Mouse (Mus musculus) right cerebral cortex, postnatal 4 days (tissue): Measurements from ENCODE around the gene Bap1.
A peak's percentile ranks its signal among the peaks of the same experiment; 100 is the strongest.

Experiments
- DNase-seq: peaks from one replicate; pipeline ENCODE4 v3.0.0-alpha.2; 2022

Bap1 gene

DNA sequence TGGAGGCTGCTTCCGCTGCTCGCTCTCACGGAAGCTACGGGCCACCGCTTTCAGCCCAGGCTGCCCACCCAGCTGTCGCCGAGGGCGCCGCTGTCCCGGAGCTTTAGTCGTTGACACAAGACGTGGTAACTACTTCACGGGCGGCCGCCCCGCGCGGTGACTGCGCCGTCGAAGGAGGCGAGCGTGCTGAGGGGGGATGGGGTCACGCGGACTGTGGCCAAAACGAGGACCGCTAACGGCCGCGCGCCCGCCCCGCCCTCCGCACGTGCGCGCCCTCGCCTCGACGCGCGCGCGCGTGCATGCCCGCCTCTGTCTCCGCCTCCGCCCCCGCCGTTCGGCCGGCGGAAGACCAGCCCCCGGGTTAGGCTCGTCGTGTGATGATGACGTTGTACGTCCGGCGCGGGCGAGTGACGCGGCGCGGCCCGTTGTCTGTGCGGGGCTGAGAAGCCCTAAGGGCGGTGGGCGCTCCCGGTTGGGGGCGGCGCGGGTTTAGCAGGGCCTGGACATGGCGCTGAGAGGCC, at the start of gene Bap1, which contains the start of gene Phf7:
Gene Bap1, plus strand, starts transcription at position 367 of the 521 bp plus-strand sequence.
Gene Phf7, minus strand, starts transcription at position 234 of the 521 bp plus-strand sequence.
- peak; percentile 97 for DNase-seq

DNA sequence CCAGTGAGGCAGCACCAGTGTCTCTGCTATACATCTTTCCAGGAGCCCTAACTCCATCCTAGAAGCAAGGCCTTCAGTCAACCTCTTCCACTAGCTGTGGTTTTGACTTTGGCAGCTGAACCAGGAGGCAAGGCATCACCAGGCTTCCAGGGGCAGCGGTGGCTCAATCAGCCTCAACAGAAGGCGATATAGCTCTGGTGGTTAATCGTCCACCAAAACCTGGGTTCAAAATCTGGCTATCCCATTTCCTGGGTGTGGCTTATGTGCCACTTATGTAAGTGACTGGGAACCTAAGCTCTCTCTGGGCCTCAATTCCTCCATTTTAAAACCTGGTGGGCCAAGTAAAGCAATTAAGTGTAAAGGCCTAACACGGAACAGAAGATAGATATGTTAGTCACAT, 46.4 kb upstream of the Bap1 start:
- DNase-seq, result no peak

DNA sequence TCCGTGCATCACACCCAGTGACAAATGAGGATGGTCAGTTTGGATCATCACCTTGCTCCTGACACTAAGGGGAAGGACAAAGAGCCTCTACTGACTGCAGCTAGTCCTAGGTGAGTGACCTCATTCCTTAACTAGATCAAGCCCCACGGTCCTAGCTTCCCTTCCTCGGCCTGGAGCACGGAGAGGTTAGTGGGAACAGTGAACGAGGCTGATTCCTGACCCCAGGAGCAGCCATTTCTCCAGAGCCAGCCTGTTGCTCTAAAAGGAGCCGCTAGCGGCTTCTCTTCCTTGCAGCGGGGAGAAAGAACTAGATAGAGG, 46.0 kb upstream of the Bap1 start:
- no peak for DNase-seq

DNA sequence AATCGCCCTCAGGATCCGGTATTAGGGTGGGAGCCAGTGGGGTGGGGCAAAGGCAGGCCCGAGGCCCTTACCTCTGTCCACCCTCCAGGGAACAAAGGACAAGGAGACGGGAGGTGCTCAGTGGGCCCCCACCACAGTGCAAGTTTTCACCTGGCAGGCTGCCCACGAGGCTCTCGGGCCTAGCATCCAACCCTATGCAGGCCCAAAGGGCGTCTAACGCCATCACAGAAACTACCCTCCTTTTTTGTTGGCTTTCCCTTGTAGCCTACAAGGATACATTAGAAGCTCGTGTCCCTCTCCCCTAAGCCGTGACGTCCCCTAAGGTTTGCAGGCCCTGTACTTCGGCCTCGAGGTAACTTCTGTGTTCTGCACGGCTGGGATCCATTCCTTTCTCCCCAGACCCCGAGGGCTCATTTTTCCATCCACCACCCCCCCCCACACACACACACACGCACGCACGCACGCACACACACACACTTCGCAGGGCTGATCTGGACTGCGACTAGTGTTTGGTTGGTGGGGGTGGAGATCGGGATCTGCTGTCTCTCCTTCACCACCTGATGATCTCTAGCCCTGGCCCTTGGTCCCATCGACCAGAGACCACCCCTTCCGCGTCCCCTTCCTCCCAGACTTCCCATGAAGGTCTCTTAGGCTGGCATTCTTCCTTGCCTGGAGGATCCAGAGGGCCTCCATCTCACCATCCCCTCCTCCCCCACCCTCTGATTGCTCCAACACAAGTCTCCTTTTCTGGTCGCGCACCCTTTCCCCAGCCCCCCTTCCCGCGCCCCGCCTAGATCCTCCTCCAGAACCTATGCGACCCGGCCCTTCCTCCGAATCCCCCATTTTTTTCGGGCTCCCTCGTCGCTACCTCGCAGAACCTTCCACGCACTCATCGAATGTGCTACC, 45.4 kb upstream of the Bap1 start:
- peak; percentile 64 for DNase-seq

DNA sequence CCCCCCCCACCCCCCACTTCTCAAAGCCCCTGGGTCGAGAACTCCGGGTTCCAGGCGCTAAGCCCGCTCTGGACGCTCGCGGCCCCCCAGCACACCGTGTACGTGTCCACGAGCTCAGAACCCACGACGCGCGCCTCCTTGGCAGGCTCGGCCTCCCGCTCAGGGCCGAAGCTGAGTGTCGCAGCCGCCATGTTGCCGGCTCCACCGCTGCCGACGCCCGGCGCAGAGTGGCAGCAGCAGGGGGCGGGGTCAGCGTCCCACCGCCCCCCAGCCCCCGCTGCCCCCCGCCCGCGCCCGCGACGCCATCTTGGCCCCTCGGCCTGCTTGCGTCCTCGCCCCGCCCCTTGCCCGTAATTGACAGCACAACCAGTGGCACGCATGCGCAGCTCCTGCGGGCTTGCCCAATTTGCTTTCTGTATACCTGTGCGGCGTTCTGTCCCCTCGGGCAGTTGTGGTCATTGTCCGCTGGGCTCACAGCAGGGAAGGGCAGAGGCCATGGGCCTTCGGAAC, 44.7 kb upstream of the Bap1 start:
- DNase-seq, result peak; percentile 98

DNA sequence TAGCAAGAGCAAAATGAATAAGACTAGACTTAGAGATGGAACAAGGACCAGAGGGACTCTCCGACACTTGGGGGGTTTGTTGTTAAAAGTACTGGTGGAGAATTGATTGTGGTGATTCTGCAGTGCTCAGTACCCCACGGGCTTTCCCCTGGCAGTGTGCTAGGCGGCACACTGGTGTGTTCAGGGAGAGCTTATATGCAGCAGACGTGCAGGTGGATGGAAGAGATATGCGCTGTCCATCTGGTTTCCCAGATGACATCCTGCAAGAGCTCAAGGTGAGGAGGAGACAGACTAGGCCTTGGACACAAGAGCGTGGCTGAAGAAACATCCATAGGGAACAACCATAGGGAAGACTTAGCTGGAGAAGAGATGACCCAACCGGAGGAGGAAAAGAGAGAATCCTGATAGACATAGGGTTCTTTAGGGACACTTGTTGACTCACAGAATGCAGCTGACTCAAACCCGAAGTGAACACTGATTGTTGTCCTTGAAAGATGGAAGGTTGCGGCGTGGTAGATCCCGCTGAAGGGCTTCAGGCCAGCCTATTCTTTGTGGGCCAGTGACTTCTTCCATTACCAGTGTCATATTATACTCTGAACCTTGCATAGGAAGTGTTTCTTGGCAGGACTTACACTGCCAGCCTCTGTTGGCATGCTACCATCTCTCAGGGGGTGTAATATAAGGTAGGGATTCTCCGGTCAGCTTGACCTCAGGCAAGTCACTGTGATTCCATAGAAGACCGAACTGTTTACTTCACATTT, 44.0 kb upstream of the Bap1 start:
- no peak for DNase-seq

DNA sequence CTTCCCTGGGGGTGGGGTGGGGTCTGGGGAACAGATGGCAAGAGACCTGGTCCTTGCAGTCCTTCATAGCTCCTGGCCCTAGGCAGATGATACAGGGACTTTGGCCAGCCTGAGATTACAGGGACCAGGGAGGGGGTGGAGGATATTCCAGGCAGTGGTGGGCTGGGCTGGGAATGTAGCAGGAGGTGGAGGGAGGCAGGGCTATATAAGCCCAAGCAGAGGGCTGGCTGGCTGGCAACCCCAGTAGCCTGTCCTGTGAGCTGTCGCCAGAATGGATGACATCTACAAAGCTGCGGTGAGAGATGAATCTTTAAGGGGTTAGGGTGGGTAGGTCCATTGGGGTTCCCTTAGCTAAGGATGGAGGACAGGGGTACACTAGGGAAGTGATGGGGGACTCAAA, 43.2 kb upstream of the Bap1 start, which contains the start of gene Tnnc1:
Gene Tnnc1, plus strand, starts transcription at position 229 of the 400 bp plus-strand sequence.
- no peak for DNase-seq

DNA sequence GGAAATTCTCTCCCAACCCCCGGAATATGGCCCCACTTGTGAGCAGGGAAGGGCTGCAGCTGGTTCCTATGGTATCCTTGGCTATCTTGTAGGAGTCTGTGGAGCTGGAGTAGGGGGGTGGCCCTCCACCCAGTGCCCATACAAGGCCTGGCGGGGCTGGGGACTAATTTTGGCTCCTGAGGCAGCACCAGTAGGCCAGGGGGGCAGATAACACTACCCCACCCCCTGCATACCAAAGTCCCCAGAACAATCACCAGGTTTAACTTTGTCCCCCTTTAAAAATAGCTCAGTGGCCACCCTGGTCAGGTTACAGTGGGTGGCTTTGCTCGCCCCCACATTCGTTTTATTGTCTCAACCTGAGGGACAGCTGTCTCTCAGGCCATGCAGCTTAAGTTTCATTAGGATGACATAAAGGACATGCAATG, 42.1 kb upstream of the Bap1 start:
- DNase-seq, result no peak

DNA sequence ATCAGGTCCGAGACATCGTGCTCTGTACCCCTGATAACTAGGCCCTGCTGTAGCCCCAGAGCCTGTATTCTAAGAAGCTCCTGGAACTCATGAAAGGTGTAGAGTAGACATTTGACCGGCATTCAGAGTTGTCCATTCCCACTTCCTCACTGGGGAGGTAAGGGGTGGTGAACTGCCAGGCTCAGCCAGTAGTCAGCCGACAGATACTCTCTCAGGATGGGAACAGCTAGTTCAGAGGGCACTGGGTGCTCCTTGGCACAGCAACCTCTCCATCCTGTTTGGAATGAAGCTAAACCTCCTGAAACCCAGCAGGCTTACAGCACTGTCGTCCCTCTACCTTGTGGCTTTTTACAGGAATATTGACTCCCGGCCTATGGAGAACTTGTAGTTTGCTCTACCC, 39.4 kb upstream of the Bap1 start:
- DNase-seq, result no peak

DNA sequence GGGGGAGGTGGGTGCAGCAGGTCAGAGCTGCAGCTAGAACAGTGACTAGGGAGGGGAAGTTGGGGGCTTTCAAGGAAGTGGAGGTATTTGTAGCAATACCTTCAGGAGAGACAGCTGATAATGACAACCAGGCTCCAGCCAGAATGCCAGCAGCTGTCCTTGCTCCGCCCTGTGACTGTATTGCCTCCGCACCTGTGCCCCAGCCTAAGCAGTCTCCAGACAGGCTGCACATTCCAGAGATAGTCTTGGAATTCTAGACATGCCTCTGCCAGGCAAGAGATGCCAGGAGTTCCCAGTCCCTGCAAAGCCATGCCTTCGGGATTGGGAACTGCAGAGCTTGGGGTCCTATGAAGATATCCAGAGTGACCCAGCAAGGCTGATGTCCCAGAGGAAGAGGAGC, 38.8 kb upstream of the Bap1 start:
- DNase-seq, result no peak

DNA sequence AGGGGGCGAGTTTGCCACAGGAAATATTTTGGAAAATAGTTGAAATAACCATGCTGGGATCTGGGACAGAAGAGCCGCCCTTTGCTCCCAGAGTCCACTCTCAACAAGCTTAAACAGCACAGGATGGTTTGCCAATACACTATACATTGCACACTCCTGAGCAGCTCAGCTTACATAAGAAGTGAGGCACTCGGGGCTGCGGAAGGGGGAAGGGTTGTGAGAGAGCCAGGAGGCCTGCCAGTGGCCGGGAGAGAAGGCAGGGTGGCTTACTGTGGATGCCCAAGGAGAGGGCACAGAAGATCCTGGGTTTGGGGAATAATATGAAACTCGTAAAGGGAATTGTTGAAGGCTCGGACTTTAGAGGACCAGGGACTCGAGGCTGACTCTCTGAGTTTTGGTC, 37.4 kb upstream of the Bap1 start:
- DNase-seq, result no peak

DNA sequence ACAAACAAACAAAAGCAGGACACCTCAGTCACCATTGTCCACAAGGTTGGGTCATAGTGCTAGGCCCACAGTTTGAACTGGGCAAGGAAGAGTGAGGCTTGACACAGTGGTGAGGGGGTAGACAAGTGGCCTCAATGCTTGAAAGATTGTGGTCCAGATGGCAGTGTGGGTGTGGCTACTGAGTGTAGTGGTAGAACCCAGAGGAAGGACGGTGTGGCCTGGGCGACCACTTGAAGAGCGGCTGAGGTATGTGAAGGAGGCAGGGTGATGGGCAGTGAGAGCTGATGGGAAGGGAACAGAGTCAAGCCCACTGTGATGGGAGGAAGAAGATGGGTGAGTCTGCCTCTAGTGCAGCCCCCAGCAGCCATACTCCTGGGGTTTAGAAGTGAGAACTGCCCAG, 36.6 kb upstream of the Bap1 start:
- no peak for DNase-seq

DNA sequence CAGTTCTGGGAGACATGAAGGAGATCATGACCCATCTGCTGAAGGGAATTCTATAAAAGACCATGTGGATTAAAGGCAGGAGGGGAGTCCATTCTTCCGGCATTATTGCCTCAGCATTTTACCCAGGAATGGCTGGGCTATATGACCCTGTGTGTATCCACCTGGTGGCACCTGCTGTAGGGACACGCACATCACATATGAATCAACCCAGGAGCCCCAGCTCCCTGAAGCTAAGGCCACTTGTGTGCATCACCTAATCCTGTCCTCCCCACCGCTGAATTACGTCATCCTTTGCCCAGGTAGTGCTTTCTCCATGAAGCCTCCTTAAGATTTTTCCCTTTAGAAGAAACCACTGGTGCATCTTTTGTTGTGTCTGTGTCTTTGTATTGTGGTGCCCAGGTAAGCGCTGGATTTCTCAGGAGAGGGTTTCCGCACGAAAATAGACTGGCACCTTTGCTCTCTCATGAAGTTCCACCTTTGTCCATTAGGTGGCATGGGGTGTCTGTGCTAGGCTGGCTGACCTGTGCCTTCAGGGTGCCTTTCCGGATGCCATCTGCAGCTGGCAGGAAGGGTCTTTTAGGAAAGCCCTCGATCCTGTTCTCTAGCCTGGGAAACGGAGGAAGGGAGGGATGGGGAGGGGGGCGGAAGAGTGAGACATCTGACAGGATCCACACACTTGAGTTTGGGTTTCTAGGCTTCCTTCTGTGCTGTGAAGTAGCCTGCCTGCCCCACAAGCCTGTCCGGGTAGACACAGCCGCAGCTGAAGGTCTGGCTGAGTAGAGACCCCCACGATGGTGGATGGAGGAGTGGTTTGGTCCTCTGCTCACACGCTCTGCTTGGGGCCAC, 35.9 kb upstream of the Bap1 start:
- DNase-seq, result peak; percentile 45

DNA sequence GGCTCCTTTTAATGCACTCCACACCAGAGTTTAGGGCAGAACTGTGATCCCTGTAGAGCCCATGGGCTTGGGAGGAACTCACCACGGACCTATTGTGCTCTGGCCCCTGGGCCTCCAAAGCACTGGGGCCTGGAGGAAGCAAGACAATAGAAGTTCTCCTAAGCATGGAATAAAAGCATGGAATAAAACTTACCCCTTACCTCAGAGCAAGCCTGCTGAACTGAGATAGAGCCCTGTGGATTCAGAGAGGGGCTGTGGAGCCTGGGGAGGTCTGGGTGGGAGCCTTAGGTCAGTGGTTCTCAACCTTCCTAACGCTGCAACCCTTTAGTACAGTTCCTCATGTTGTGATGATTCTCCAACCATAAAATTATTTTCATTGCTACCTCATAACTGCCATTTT, 34.4 kb upstream of the Bap1 start, which contains the start of gene Nisch:
Gene Nisch, minus strand, starts transcription at position 101 of the 400 bp plus-strand sequence.
- no peak for DNase-seq

DNA sequence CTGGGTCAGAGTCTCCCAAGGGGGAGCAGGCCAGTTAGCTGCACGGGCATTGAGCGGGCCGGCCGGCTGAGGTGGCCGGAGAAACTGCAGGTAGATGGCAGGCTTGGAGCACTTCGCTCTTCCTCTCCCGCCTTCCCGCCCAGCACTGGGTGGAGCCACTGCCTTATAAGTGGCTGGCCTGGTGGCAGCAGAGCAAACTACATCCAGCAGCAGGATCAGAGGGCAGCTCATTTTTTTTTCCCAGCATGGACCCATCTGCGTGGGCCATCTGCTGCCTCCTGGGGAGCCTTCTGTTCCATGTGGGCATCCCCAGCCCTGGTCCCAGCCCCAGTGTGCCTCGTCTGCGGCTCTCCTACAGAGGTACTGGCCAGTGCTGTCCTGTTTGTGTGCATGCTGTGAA, 33.6 kb upstream of the Bap1 start, which contains the start of gene Sema3g:
Gene Sema3g, plus strand, starts transcription at position 195 of the 400 bp plus-strand sequence.
- no peak for DNase-seq

DNA sequence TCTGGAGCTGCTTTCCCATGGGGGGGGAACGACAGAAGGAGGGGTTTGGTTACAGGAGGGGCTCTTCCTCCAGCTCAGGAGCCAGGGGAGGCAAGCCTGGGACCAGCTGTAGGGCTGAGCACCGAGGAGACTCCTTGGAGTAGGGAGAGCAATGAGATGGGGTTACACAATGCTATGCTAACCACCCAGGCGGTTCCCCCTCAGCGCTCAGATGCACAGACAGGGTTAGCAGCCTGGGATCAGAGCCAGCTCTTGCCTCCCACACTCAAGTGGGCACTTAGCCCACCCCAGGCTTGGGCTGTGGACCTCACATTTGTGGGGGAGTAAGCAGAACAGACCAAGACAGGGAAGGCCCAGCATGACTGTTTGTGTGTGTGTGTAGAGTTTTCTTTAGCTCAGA, 24.3 kb upstream of the Bap1 start:
- peak; percentile 56 for DNase-seq

DNA sequence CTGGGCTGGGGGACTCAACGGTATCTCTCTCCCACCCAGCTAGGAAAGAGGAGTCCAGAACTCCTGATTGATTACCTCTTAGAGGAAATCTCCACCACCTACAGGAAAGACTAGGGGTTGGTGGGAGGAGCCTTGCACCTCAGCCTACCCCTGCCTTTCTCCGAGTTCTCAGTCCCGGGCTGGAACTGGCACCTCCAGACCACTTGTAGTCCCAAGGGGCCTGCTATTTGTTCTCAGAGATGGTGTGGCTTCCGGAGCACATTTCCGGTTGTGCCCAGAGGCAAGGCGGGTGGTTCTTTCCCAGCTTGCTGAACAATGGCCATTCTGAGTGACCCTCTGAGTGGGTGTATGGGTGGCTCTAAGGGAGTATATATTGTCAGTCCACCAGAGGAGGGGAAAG, 23.0 kb upstream of the Bap1 start:
- no peak for DNase-seq

DNA sequence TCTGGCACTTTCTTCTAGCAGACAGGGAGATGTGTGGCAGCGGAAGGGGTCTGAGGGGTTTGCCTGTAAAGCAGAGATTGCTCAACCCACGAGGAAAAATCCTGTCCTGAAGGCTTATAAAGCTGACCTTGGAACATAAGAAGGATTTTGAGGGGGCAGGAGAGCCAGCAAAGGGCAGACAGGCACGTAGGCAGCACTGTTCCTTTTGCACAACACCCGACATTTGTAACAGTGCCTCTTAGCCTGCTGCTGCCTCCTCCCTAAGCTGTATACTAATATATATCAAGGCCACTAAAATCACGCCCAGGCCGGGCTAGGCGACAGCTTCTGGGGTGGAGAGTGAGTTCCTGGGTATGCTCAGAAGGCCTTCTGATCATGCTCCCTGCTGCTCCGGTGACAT, 20.8 kb upstream of the Bap1 start:
- DNase-seq, result no peak

DNA sequence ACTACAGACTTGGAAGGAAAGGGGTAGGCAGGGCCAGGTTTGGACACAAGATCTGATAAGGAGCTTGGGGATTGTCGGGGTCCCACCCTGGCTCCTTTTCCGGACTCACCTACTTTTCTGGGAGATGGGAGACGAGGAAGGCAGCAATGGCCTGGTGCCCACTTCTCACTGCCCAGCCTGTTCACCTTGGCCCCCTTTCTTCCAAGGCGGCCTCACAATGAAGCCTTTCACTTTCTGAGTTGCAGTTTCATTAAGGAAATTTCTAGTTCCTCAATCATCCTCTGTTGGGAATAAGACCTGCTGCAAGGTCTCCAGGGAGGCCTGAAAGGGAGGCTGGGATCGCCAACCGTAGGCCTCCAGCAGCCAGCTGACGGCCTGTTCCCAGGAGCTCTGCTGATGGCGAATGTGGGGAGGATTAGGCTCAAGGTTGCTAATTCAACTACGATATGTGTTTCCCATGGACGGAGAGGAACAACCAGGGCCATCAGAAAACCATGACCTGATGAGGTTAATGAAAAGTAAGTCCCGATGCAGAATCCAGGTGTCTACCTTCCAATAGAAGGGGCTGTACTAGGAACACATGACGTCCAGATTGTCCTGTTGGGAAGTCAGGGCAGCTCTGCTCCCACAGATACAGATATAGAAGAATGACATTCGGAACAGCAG, 18.7 kb upstream of the Bap1 start:
- DNase-seq, result no peak

DNA sequence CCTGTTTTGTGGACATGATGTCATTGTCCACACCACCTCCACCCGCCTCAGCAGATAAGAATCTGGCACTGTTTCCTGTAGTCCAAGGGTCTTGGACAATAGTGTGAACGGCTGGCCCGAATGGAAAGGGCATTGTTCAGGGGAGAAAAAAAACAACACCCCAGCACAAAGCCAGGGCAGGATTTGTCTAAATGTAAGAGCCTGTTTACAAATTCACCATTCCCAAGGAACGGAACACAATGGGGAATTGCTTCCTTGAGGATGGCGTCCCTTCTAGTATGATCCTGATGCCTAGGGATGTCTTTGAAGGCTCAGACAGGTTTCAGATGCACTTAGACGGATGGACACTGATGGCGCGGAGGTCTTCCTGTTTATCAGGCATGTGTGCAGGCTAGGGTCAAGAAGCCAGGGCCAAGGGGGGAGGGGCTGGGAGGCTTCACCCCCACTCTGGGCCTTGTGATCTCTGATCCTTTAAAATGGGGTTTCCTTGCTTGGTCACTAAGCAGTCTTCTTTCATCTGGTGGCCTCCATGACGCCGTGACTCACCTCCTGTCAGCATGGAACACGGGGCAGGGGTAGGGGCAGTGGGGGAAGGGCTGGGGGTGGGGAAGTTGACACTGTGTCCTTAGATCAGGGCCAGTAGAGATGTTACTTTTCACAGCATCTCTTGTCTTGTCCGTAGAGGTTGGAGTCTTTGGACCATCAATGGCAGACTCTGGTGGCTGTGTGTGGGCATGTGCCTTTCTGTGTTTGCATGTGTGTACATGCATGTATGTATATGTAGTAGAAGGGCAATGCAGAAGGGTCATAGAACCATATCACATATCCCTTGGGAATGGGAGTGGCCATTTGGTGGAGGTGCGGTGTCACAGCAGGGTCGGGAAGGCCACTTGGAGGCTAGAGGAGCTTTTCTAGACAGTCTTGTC, 17.9 kb upstream of the Bap1 start:
- DNase-seq, result no peak
